Mouse (Mus musculus) cerebellum, adult 2 months (tissue): ENCODE data around the gene 4930539E08Rik. TPM values are rescaled to one million over a fixed set of nuclear protein-coding genes. Genes with fewer than 3 reads are reported as not detected.

Source experiments
- DNase-seq, 2 experiments: peaks; one replicate each; pipeline ENCODE4 v3.0.0; 2021
- H3K27ac ChIP-seq: fragments of 200-500 bp; 2 replicates; pipeline ENCODE4 v1.5.1; 2012; ENCODE audit warnings: low read length, control low read depth, inconsistent platforms; ENCODE audit not compliant: insufficient read depth
- H3K27me3 ChIP-seq: fragments of 200-500 bp; 2 replicates; pipeline ENCODE4 v1.6.1; 2012; ENCODE audit warnings: inconsistent platforms, mild to moderate bottlenecking, low read length, moderate library complexity; ENCODE audit not compliant: control insufficient read depth, insufficient read depth
- H3K4me1 ChIP-seq: fragments of 200-500 bp; 2 replicates; pipeline ENCODE4 v1.6.1; 2011; ENCODE audit warnings: low read length; ENCODE audit not compliant: control insufficient read depth, insufficient read depth
- H3K4me3 ChIP-seq: fragments of 200-500 bp; replicated peaks from 2 replicates; pipeline ENCODE3; 2011; ENCODE audit warnings: mild to moderate bottlenecking, low read depth, low read length, control low read depth; ENCODE audit not compliant: insufficient read depth
- CTCF ChIP-seq: fragments of 200-500 bp; IDR thresholded peaks from 2 replicates; pipeline ENCODE4 v1.5.1; 2011; ENCODE audit warnings: low read depth, mild to moderate bottlenecking, control low read depth, low read length, moderate library complexity, borderline replicate concordance; ENCODE audit not compliant: insufficient read depth
- POLR2A ChIP-seq: fragments of 200-500 bp; IDR thresholded peaks from 2 replicates; pipeline ENCODE4 v1.6.1; 2011; ENCODE audit warnings: low read length, control low read depth, borderline replicate concordance; ENCODE audit not compliant: insufficient read depth
- WGBS: fragments of 180-500 bp; shearing (Covaris S2); methylation state at CpG from one replicate; pipeline ENCODE4 v1.1.7; 2018; 5-methylcytosine and 5-hydroxymethylcytosine counted together
- polyA plus RNA-seq: library from polyadenylated mRNA; depleted of rRNA; stranded (reverse); fragments of >200 nt; gene quantifications from 2 replicates; pipeline ENCODE4 v1.2.3, GENCODE M21; 2012

4930539E08Rik gene
- polyA plus RNA-seq, 1 experiment = 0.36 TPM

- peak; percentile 70 to 87 for DNase-seq
- Histone ChIP-seq H3K27ac (no peak overlapping the region), H3K4me3 (peak overlapping the region; percentile 35), H3K27me3 (no peaks in the 10 kb centered on the region), H3K4me1 (peaks cover 9% of the 10 kb centered on the region; the same call in 1 of the 2 replicates)
- WGBS = 5% methylated on average over 13 of the region's 13 CpGs
- TF ChIP-seq POLR2A (no peak), CTCF (peak; percentile 86)
Observed at GRCm38 (mm10) chr17:28926380-28926779, 11.3 kb upstream of the 4930539E08Rik start.

- no peak overlapping the region for H3K27ac ChIP-seq
- no peaks in the 10 kb centered on the region for H3K27me3 ChIP-seq
- no peak for DNase-seq
- peaks cover under 1% of the 10 kb centered on the region; the same call in 1 of the 2 replicates for H3K4me1 ChIP-seq
- WGBS = 84% methylated on average over 8 of the region's 8 CpGs
- H3K4me3 ChIP-seq = no peak overlapping the region
- TF ChIP-seq CTCF (no peak), POLR2A (no peak)
Observed at GRCm38 (mm10) chr17:28924957-28925595, 10.0 kb upstream of the 4930539E08Rik start.

- H3K4me3 ChIP-seq = no peak overlapping the region
- no peak for DNase-seq
- WGBS = 86% methylated on average over 6 of the region's 6 CpGs
Observed at GRCm38 (mm10) chr17:28922096-28922495, 7.0 kb upstream of the 4930539E08Rik start.

GRCm38 (mm10) chr17:28921086-28921485 is 6.0 kb upstream of the 4930539E08Rik start:
- Histone ChIP-seq H3K27ac (no peak overlapping the region), H3K4me3 (no peak overlapping the region), H3K4me1 (no peaks in the 10 kb centered on the region), H3K27me3 (no peaks in the 10 kb centered on the region)
- WGBS = 88% methylated on average over 8 of the region's 8 CpGs
- DNase-seq = no peak
- TF ChIP-seq POLR2A (no peak), CTCF (no peak)

More at GRCm38 (mm10) chr17:28922096-28922495, 7.0 kb upstream of the 4930539E08Rik start:
- Histone ChIP-seq H3K4me1 (no peaks in the 10 kb centered on the region), H3K27ac (no peak overlapping the region), H3K27me3 (no peaks in the 10 kb centered on the region)
- TF ChIP-seq POLR2A (no peak), CTCF (no peak)

DNA sequence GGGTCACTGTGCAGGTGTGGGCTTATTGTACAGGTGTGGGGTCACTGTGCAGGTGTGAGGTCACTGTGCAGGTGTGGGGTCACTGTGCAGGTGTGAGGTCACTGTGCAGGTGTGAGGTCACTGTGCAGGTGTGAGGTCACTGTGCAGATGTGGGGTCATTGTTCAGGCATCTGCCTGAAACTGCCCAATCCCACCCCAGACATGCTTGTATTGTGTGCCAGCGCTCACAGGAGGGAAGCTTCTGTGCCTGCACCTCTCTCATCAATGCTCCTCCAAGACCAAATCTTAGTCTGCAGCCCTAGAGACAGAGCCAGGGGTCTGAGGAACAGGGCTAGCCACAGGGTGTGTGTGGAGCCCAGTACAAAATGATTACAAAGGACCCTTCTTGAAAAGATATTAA is 1.4 kb upstream of the 4930539E08Rik start:
- whole genome bisulfite sequencing = 95% methylated on average over 1 of the region's 1 CpGs
- TF ChIP-seq CTCF (no peak), POLR2A (no peak)
- H3K27me3 ChIP-seq = no peaks in the 10 kb centered on the region
- no peak overlapping the region for H3K4me3 ChIP-seq
- no peaks in the 10 kb centered on the region for H3K4me1 ChIP-seq
- DNase-seq = no peak
- no peak overlapping the region for H3K27ac ChIP-seq

DNA sequence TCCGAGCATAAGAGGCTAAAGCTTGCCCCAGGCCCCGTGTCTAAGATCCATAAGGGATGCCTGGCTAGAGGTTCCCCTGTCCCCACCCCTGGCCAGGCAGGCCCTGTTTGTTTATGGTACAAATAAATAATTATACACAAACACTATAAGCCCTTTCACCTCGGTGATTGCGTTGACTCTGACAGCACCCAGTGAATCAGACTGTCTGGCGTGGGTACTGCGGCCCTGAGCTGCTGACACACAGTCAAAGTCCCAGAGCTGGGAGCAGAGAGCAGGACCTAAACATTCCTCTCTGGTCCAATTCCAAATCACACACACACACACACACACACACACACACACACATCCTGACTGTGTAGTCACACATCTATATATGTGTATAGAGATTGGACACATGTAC is 1.2 kb downstream of the 4930539E08Rik start:
- TF ChIP-seq POLR2A (no peak), CTCF (no peak)
- DNase-seq = no peak
- no peaks in the 10 kb centered on the region for H3K4me1 ChIP-seq
- WGBS = 92% methylated on average over 6 of the region's 6 CpGs
- H3K27me3 ChIP-seq = no peaks in the 10 kb centered on the region
- no peak overlapping the region for H3K27ac ChIP-seq
- no peak overlapping the region for H3K4me3 ChIP-seq

DNA sequence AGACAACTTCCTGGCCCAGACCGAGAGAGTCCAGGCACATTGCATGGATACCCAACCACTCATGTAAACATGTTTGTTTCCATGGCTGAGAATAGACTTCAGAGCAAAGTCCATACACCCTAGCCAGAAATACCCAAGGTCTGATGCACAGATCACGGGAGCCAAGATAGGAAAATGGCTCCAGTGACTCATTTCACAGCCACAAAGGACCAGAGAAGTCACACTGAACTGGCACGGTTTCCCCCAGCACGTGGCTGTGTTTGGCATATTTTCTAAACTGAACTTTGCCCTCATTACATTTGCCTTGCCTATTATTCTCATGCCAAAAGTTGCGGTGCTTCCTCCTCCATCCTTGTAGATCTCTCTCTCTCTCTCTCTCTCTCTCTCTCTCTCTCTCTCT is 1.9 kb downstream of the 4930539E08Rik start:
- WGBS = 54% methylated on average over 5 of the region's 5 CpGs
- no peak for TF ChIP-seq CTCF
- TF ChIP-seq POLR2A = no peak
- no peak overlapping the region for H3K27ac ChIP-seq
- H3K27me3 ChIP-seq = no peaks in the 10 kb centered on the region
- H3K4me3 ChIP-seq = no peak overlapping the region
- DNase-seq = no peak
- no peaks in the 10 kb centered on the region for H3K4me1 ChIP-seq

GRCm38 (mm10) chr17:28910139-28910538 is 5.0 kb downstream of the 4930539E08Rik start:
- no peak overlapping the region for H3K27ac ChIP-seq
- TF ChIP-seq POLR2A = no peak
- no peak for TF ChIP-seq CTCF
- no peaks in the 10 kb centered on the region for H3K4me1 ChIP-seq
- no peaks in the 10 kb centered on the region for H3K27me3 ChIP-seq
- H3K4me3 ChIP-seq = no peak overlapping the region
- DNase-seq = no peak
- 68% methylated on average over 7 of the region's 7 CpGs for WGBS

DNA sequence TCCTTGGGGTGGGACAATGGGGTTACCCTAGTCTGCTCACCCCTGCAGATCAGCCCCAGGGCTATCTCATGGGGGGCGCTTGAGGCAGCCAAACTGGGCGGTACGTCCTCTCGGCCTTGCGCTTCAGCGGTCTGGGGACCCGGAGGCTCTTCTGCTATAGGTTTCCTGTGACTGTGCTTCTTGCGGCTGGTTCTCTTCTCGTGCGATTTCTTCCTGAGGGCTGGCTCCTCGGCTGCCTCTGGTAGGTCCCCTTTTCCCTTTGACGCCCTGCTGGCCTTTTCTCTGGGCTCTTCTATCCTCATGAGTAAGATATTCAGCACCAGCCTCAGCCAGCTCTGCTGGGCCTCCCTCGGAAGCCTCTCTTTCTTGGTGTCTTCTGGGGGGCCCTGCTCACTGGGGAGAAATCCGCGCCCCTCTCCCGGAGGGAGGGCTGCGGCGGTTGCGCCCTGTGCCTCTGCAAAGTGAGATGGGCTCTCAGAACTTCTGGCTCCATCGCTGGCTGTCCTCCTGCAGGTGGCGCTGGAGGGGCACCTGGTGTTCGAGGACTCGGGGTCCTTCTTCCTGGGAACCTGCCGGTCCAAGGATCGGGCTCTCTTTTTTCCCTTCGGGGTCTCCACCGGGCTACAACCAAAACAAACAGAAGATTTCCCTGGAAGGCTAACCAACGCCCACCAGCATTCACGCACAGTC is 5.7 kb downstream of the 4930539E08Rik start:
- peak; percentile 15; the same call in 1 of the 2 replicates for TF ChIP-seq CTCF
- TF ChIP-seq POLR2A = no peak
- Histone ChIP-seq H3K27ac (no peak overlapping the region), H3K4me1 (peaks cover 4% of the 10 kb centered on the region; the same call in 1 of the 2 replicates), H3K4me3 (no peak overlapping the region), H3K27me3 (no peaks in the 10 kb centered on the region)
- WGBS = 17% methylated on average over 29 of the region's 29 CpGs
- DNase-seq = no peak
